Mouse (Mus musculus): Measurements from ENCODE around the gene Gm10668.
"Not testable (repeated sequence)": the region's sequence is repeated elsewhere in the genome, so short reads cannot be mapped to it uniquely, and the experiment has no call there.

Gene Gm10668

DNA sequence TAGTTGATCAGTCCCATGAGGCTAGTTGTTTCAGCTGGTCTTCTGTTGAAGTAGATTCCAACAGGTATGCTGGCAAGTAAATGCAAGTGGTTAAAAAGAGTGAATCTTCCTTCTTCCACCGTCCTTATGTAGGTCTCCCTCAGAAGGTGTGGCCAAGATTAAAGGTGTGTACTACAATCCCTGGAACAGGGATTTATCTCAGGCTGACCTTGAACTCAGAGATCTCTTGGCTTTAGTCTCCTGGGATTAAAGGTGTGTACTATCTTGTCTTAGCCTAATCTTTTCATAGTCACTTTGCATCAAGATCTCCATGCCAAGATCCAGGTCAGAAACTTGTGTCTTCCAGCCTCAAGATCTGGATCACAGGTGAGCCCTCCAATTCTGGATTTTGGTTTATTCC lies at the start of gene Gm10668:
Gm10668 (minus strand) TSS at position 101 of the 400 bp plus-strand sequence.
- not testable (repeated sequence) for DNase-seq (ENCODE audit: low spot score)

DNA sequence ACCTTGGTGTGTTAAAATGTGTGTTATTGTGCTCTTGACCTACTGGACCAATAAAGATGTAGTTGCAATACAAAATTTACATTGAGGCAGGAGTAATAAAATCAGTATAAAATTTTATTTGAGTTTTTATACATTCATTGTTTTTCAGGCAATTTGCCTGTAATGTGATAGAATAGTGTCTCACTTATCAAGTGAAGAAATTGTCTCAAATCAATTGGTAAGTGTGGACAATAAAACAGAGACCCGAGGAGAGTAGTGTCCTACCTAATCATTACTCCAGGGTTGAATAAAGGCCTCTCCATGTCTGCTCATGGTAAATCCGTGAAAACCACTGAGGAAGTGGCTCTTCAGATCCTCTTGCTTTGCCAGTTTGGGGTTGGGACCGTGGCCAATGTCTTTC lies 40.5 kb upstream of the Gm10668 start, which contains the start of gene Vmn1r112:
Vmn1r112 (plus strand) TSS at position 301 of the 400 bp plus-strand sequence.
- DNase-seq (ENCODE audit: low spot score) = not testable (repeated sequence)

DNA sequence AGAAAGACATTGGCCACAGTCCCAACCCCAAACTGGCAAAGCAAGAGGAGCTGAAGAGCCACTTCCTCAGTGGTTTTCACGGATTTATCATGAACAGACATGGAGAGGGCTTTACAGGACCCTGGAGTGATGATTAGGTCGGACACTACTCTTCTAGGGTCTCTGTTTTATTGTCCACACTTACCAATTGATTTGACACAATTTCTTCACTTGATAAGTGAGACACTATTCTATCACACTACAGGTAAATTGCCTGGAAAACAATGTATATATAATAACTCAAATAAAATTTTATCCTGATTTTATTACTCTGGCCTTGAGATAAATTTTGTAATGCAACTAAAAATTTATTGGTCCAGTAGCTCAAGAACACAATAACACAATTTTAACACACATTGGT lies 27.3 kb downstream of the Gm10668 start, which contains the start of gene Vmn1r111:
Vmn1r111 (minus strand) TSS at position 101 of the 400 bp plus-strand sequence.
- not testable (repeated sequence) for DNase-seq (ENCODE audit: low spot score)
